Mouse (Mus musculus) cortical plate, adult 2 months (tissue): Measurements from ENCODE around the gene Gm17490.

ENCODE experiments used
- CTCF ChIP-seq: fragments of 200-500 bp; IDR thresholded peaks from 2 replicates; pipeline ENCODE4 v1.5.1; 2011; ENCODE audit warnings: mild to moderate bottlenecking, control low read depth, low read length; ENCODE audit not compliant: insufficient read depth; ENCODE audit errors: extremely low read depth
- POLR2A ChIP-seq: fragments of 200-500 bp; IDR thresholded peaks from 2 replicates; pipeline ENCODE4 v1.6.1; 2011; ENCODE audit warnings: mild to moderate bottlenecking, low read length, control low read depth; ENCODE audit not compliant: insufficient read depth; ENCODE audit errors: extremely low read depth

GRCm38 (mm10) chr2:11579399-11579798, 46.7 kb downstream of the Gm17490 start:
- TF ChIP-seq CTCF (no peak), POLR2A (no peak)
